Mouse (Mus musculus) T-cell, adult 66 days (primary cell): ENCODE data around the gene Scaf11. TPM values are rescaled to one million over a fixed set of nuclear protein-coding genes. Genes with fewer than 3 reads are reported as not detected.

Source experiments
- total RNA-seq, 2 experiments: library from RNA; stranded (reverse); gene quantifications; 3 replicates in 1 of 2; 4 replicates in 1 of 2; pipeline ENCODE4 v1.2.4; 2023

Gene Scaf11
- total RNA-seq: 100 to 1,000 TPM; 104 to 107 TPM

GRCm38 (mm10) chr15:96460730-96461540 lies at the start of gene Scaf11:
Scaf11 (minus strand) TSS chr15:96460843.

Other genes with a start within 250 kb of the Scaf11 start
- 10 to 100 TPM; 77.7 to 79.8 TPM for gene Arid2, start 173.3 kb downstream of the Scaf11 start, total RNA-seq
- gene Slc38a1, start 182.1 kb upstream of the Scaf11 start, total RNA-seq: 100 to 1,000 TPM; 163 to 176 TPM
- 100 to 1,000 TPM; 134 to 149 TPM for gene Slc38a2, start 238.9 kb upstream of the Scaf11 start, total RNA-seq